Mouse (Mus musculus) bone marrow macrophage, adult 2 months (primary cell): ENCODE data around the gene Tspan14. TPM values are rescaled to one million over a fixed set of nuclear protein-coding genes. Genes with fewer than 3 reads are reported as not detected.

Experiments used
- H3K27ac ChIP-seq: 2 replicates; pipeline ENCODE4 v1.5.1; 2012; ENCODE audit warnings: low read depth, low read length; ENCODE audit not compliant: insufficient read depth
- H3K4me1 ChIP-seq: 2 replicates; pipeline ENCODE4 v1.6.1; 2012; ENCODE audit warnings: low read length; ENCODE audit not compliant: control insufficient read depth, insufficient read depth
- H3K4me3 ChIP-seq: 2 replicates; pipeline ENCODE4 v1.5.1; 2012; ENCODE audit warnings: mild to moderate bottlenecking, low read length, moderate library complexity; ENCODE audit not compliant: insufficient read depth
- CTCF ChIP-seq: IDR thresholded peaks from 2 replicates; pipeline ENCODE4 v1.5.1; 2012; ENCODE audit warnings: low read depth, mild to moderate bottlenecking, low read length, moderate library complexity
- POLR2A ChIP-seq: IDR thresholded peaks from 2 replicates; pipeline ENCODE4 v1.6.1; 2012; ENCODE audit warnings: mild to moderate bottlenecking, low read depth, low read length, borderline replicate concordance
- polyA plus RNA-seq: library from polyadenylated mRNA; stranded (reverse); fragments of >200 nt; gene quantifications from 2 replicates; pipeline ENCODE4 v1.2.4, GENCODE M21; 2012; ENCODE audit not compliant: missing spikeins, insufficient read depth, insufficient read length

Tspan14 gene
- polyA plus RNA-seq, 1 experiment: 88.3 TPM

GRCm38 (mm10) chr14:40937052-40937451 lies 29.6 kb downstream of the Tspan14 start:
- Histone ChIP-seq H3K27ac (peak overlapping the region; percentile 69), H3K4me3 (no peak overlapping the region), H3K4me1 (peaks cover 56% of the 10 kb centered on the region)
- TF ChIP-seq POLR2A (no peak), CTCF (no peak)

- TF ChIP-seq CTCF: no peak
- no peak for TF ChIP-seq POLR2A
- 0 out of 2 replicates have a peak overlapping the region, but pooled peaks have one; percentile 69 for H3K27ac ChIP-seq
- H3K4me3 ChIP-seq: no peak overlapping the region
- peaks cover 67% of the 10 kb centered on the region for H3K4me1 ChIP-seq
Observed at GRCm38 (mm10) chr14:40935481-40935880, 31.1 kb downstream of the Tspan14 start.

GRCm38 (mm10) chr14:40935054-40935453 lies 31.6 kb downstream of the Tspan14 start:
- Histone ChIP-seq H3K4me3 (no peak overlapping the region), H3K27ac (no peak overlapping the region)

GRCm38 (mm10) chr14:40933328-40933727 lies 33.3 kb downstream of the Tspan14 start:
- Histone ChIP-seq H3K4me1 (peaks cover 85% of the 10 kb centered on the region), H3K27ac (peak overlapping the region; percentile 45), H3K4me3 (peak overlapping the region; percentile 15)
- TF ChIP-seq POLR2A (no peak), CTCF (no peak)

More at GRCm38 (mm10) chr14:40935054-40935453, 31.6 kb downstream of the Tspan14 start:
- no peak for TF ChIP-seq CTCF
- TF ChIP-seq POLR2A: no peak
- H3K4me1 ChIP-seq: peaks cover 70% of the 10 kb centered on the region

- no peak for TF ChIP-seq CTCF
- TF ChIP-seq POLR2A: no peak
- Histone ChIP-seq H3K27ac (peak overlapping the region; percentile 70; the same call in 1 of the 2 replicates), H3K4me1 (peaks cover 88% of the 10 kb centered on the region), H3K4me3 (no peak overlapping the region)
Observed at GRCm38 (mm10) chr14:40932225-40932624, 34.4 kb downstream of the Tspan14 start.

GRCm38 (mm10) chr14:40931115-40931829 lies 35.3 kb downstream of the Tspan14 start:
- H3K4me3 ChIP-seq: no peak overlapping the region
- peaks cover 87% of the 10 kb centered on the region for H3K4me1 ChIP-seq
- TF ChIP-seq POLR2A (no peak), CTCF (no peak)
- peak overlapping the region; percentile 70 for H3K27ac ChIP-seq

GRCm38 (mm10) chr14:40929943-40930342 lies 36.7 kb downstream of the Tspan14 start:
- Histone ChIP-seq H3K27ac (no peak overlapping the region), H3K4me1 (peaks cover 79% of the 10 kb centered on the region), H3K4me3 (no peak overlapping the region)
- TF ChIP-seq CTCF (no peak), POLR2A (no peak)

GRCm38 (mm10) chr14:40928897-40929296 lies 37.7 kb downstream of the Tspan14 start:
- Histone ChIP-seq H3K27ac (peak overlapping the region; percentile 48), H3K4me3 (no peak overlapping the region), H3K4me1 (peaks cover 78% of the 10 kb centered on the region)
- no peak for TF ChIP-seq POLR2A

- Histone ChIP-seq H3K4me1 (peaks cover 82% of the 10 kb centered on the region), H3K4me3 (no peak overlapping the region), H3K27ac (no peak overlapping the region)
Observed at GRCm38 (mm10) chr14:40927041-40927440, 39.6 kb downstream of the Tspan14 start.

GRCm38 (mm10) chr14:40924378-40925113 lies 42.1 kb downstream of the Tspan14 start:
- TF ChIP-seq POLR2A (no peak), CTCF (no peak)
- Histone ChIP-seq H3K27ac (peak overlapping the region; percentile 84), H3K4me1 (peaks cover 81% of the 10 kb centered on the region), H3K4me3 (no peak overlapping the region)

More at GRCm38 (mm10) chr14:40927041-40927440, 39.6 kb downstream of the Tspan14 start:
- no peak for TF ChIP-seq CTCF
- TF ChIP-seq POLR2A: no peak
